Mouse (Mus musculus): ENCODE measurements around the gene Ptpra. TPM values are rescaled to one million over a fixed set of nuclear protein-coding genes. Genes with fewer than 3 reads are reported as not detected.

The Ptpra gene
- 152 and 160 TPM in 2 replicates for polyA plus RNA-seq (2015; fragmentation: Nextera tagmentation; extraction: Ambion mirVana)

GRCm38 (mm10) chr2:130449794-130450433 is at the start of gene Ptpra:
Ptpra (plus strand) TSS chr2:130450278.
- H3K9ac ChIP-seq (replicated peaks; ENCODE audit: low read depth, low read length) = peak within 1 kb of the TSS; percentile 94
- no peaks in the 10 kb centered on the region for H3K36me3 ChIP-seq (ENCODE audit: control insufficient read depth, insufficient read depth)
- H3K4me3 ChIP-seq (replicated peaks; ENCODE audit: low read length) = peak within 1 kb of the TSS; percentile 62
- H3K9me3 ChIP-seq (ENCODE audit: control insufficient read depth, low read length) = no peaks in the 10 kb centered on the region
- ATAC-seq = peak; percentile 98
- no peaks in the 10 kb centered on the region for H3K27me3 ChIP-seq (replicated peaks; ENCODE audit: control insufficient read depth, insufficient read depth, low read length)
- H3K27ac ChIP-seq (ENCODE audit: low read length) = peak within 1 kb of the TSS; percentile 87
- H3K4me2 ChIP-seq (ENCODE audit: low read length) = peak within 1 kb of the TSS; percentile 89
- under 1% methylated on average over 45 of the region's 50 CpGs for WGBS
- peaks cover 37% of the 10 kb centered on the region for H3K4me1 ChIP-seq (replicated peaks; ENCODE audit: control insufficient read depth, insufficient read depth, low read length)

DNA sequence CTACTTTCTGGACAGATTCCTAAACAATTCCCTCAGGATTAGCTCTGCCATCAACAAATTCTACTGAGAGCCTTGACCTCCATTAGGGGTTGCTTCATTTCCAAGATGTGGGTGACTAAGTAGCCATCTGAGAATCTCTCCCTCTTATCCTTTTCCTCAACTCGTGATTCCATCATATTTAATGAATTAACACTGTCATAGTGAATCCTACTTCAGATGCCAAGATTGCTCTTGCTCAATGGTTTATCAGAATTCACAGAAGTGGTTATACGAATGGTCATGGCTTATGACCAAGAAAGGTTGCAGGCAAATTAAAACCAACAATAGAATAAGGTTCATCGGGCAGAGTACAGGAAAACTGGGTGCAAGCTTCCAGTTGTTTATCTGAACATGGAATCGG is 48.2 kb upstream of the Ptpra start:
- no peak overlapping the region for H3K4me3 ChIP-seq (replicated peaks; ENCODE audit: low read length)
- ATAC-seq = no peak
- H3K27ac ChIP-seq (ENCODE audit: low read length) = no peak overlapping the region
- H3K36me3 ChIP-seq (ENCODE audit: control insufficient read depth, insufficient read depth) = no peaks in the 10 kb centered on the region
- no peak overlapping the region for H3K9ac ChIP-seq (replicated peaks; ENCODE audit: low read depth, low read length)
- H3K27me3 ChIP-seq (replicated peaks; ENCODE audit: control insufficient read depth, insufficient read depth, low read length) = 0 out of 2 replicates have a peak, but pooled peaks cover 2% of the 10 kb centered on the region
- 81% methylated on average over 4 of the region's 4 CpGs for whole genome bisulfite sequencing
- no peaks in the 10 kb centered on the region for H3K9me3 ChIP-seq (ENCODE audit: control insufficient read depth, low read length)
- peaks cover 12% of the 10 kb centered on the region for H3K4me1 ChIP-seq (replicated peaks; ENCODE audit: control insufficient read depth, insufficient read depth, low read length)
- H3K4me2 ChIP-seq (ENCODE audit: low read length) = no peak overlapping the region

DNA sequence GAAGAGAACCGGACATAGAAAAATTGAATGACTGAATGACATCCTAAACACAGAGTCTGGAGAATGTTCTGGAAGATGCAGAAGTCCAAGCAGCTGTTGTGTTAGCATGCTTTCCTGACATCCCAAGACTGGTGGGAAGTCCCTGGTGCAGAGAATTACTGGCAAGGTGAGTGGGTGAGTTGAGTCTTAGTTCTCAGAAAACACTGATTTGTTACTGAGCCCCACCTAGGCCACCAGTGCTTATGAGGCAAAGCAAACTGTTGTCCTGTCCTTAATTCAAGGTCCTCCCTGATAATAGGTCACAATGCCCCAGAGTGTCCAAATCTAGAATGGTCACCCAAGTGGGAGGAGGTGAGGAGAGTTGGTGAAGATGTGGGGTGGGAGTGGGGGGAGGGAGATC is 45.1 kb upstream of the Ptpra start, which contains the start of the genes Gm28372 and 1700020A23Rik:
Gene Gm28372, plus strand, starts transcription at position 301 of the 400 bp plus-strand sequence.
Gene 1700020A23Rik, plus strand, starts transcription at position 321 of the 400 bp plus-strand sequence.
- no peaks in the 10 kb centered on the region for H3K27me3 ChIP-seq (replicated peaks; ENCODE audit: control insufficient read depth, insufficient read depth, low read length)
- WGBS = 96% methylated on average over 1 of the region's 1 CpGs
- H3K4me3 ChIP-seq (replicated peaks; ENCODE audit: low read length) = no peak within 1 kb of the TSS
- H3K4me1 ChIP-seq (replicated peaks; ENCODE audit: control insufficient read depth, insufficient read depth, low read length) = peaks cover 5% of the 10 kb centered on the region; the same call in 1 of the 2 replicates
- H3K36me3 ChIP-seq (ENCODE audit: control insufficient read depth, insufficient read depth) = no peaks in the 10 kb centered on the region
- no peak within 1 kb of the TSS for H3K27ac ChIP-seq (ENCODE audit: low read length)
- ATAC-seq = no peak
- H3K9me3 ChIP-seq (ENCODE audit: control insufficient read depth, low read length) = no peaks in the 10 kb centered on the region
- no peak within 1 kb of the TSS for H3K4me2 ChIP-seq (ENCODE audit: low read length)
- H3K9ac ChIP-seq (replicated peaks; ENCODE audit: low read depth, low read length) = no peak within 1 kb of the TSS

DNA sequence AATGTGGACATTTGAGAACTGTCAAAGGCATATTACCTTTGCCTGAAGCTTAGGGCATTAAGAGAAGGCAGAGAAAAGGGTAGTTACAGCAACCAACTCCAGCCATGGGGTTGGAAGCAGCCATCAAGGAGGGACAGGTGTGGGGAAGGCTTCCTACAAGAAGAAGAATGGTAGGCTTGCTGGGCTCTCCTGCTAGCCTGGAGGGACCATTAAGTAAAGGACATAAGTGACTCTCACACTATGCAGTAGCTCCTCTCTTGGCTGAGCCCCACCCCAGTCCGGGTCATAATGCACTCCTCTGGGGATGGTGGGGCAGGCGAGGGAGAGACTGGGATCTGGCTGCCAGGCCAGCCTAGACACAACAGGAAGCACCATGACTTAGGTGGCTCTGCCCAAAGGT is 43.9 kb upstream of the Ptpra start, which contains the start of gene Tmem239:
Gene Tmem239, plus strand, starts transcription at position 301 of the 400 bp plus-strand sequence.
- H3K27me3 ChIP-seq (replicated peaks; ENCODE audit: control insufficient read depth, insufficient read depth, low read length) = no peaks in the 10 kb centered on the region
- H3K36me3 ChIP-seq (ENCODE audit: control insufficient read depth, insufficient read depth) = no peaks in the 10 kb centered on the region
- H3K27ac ChIP-seq (ENCODE audit: low read length) = no peak within 1 kb of the TSS
- peaks cover 5% of the 10 kb centered on the region; the same call in 1 of the 2 replicates for H3K4me1 ChIP-seq (replicated peaks; ENCODE audit: control insufficient read depth, insufficient read depth, low read length)
- no peak within 1 kb of the TSS for H3K4me3 ChIP-seq (replicated peaks; ENCODE audit: low read length)
- no peak within 1 kb of the TSS for H3K9ac ChIP-seq (replicated peaks; ENCODE audit: low read depth, low read length)
- WGBS = 92% methylated on average over 2 of the region's 2 CpGs
- ATAC-seq = no peak
- H3K4me2 ChIP-seq (ENCODE audit: low read length) = no peak within 1 kb of the TSS
- H3K9me3 ChIP-seq (ENCODE audit: control insufficient read depth, low read length) = no peaks in the 10 kb centered on the region

- no peaks in the 10 kb centered on the region for H3K27me3 ChIP-seq (replicated peaks; ENCODE audit: control insufficient read depth, insufficient read depth, low read length)
- H3K4me3 ChIP-seq (replicated peaks; ENCODE audit: low read length) = no peak overlapping the region
- H3K4me1 ChIP-seq (replicated peaks; ENCODE audit: control insufficient read depth, insufficient read depth, low read length) = peaks cover 5% of the 10 kb centered on the region; the same call in 1 of the 2 replicates
- no peak overlapping the region for H3K9ac ChIP-seq (replicated peaks; ENCODE audit: low read depth, low read length)
- peak; percentile 50; the same call in 1 of the 2 replicates for ATAC-seq
- H3K27ac ChIP-seq (ENCODE audit: low read length) = no peak overlapping the region
- 10% methylated on average over 6 of the region's 6 CpGs for WGBS
- no peaks in the 10 kb centered on the region for H3K36me3 ChIP-seq (ENCODE audit: control insufficient read depth, insufficient read depth)
- H3K4me2 ChIP-seq (ENCODE audit: low read length) = no peak overlapping the region
- no peaks in the 10 kb centered on the region for H3K9me3 ChIP-seq (ENCODE audit: control insufficient read depth, low read length)
These were observed 41.9 kb upstream of the Ptpra start for GRCm38 (mm10) chr2:130408194-130408593.

GRCm38 (mm10) chr2:130411558-130412495 is 38.3 kb upstream of the Ptpra start:
- H3K9ac ChIP-seq (replicated peaks; ENCODE audit: low read depth, low read length) = no peak overlapping the region
- H3K9me3 ChIP-seq (ENCODE audit: control insufficient read depth, low read length) = no peaks in the 10 kb centered on the region
- WGBS = 37% methylated on average over 16 of the region's 16 CpGs
- peaks cover 5% of the 10 kb centered on the region; the same call in 1 of the 2 replicates for H3K4me1 ChIP-seq (replicated peaks; ENCODE audit: control insufficient read depth, insufficient read depth, low read length)
- H3K4me3 ChIP-seq (replicated peaks; ENCODE audit: low read length) = no peak overlapping the region
- no peaks in the 10 kb centered on the region for H3K36me3 ChIP-seq (ENCODE audit: control insufficient read depth, insufficient read depth)
- H3K4me2 ChIP-seq (ENCODE audit: low read length) = no peak overlapping the region
- no peak overlapping the region for H3K27ac ChIP-seq (ENCODE audit: low read length)
- ATAC-seq = peak; percentile 72
- H3K27me3 ChIP-seq (replicated peaks; ENCODE audit: control insufficient read depth, insufficient read depth, low read length) = no peaks in the 10 kb centered on the region

DNA sequence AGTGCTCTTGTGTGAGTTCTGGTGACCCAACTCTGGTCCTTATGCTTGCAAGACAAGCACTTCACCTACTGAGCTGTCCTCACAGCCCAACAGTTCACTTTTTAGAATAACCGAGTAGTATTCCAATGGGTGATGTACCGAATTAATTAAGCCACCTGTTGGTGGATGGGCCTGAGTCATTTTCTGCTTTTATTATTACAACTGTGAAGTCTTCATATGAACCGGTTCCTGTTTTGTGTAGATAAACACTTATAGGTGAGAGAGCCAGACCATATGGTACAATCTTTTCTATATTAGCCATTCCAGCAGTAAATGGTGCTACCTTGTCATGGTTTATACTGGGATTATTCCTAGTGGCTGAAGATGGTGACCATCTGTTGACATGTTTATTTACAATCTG is 37.3 kb upstream of the Ptpra start:
- no peak overlapping the region for H3K27ac ChIP-seq (ENCODE audit: low read length)
- H3K4me3 ChIP-seq (replicated peaks; ENCODE audit: low read length) = no peak overlapping the region
- no peaks in the 10 kb centered on the region for H3K27me3 ChIP-seq (replicated peaks; ENCODE audit: control insufficient read depth, insufficient read depth, low read length)
- WGBS = 73% methylated on average over 3 of the region's 3 CpGs
- no peaks in the 10 kb centered on the region for H3K9me3 ChIP-seq (ENCODE audit: control insufficient read depth, low read length)
- H3K4me1 ChIP-seq (replicated peaks; ENCODE audit: control insufficient read depth, insufficient read depth, low read length) = peaks cover 5% of the 10 kb centered on the region; the same call in 1 of the 2 replicates
- H3K9ac ChIP-seq (replicated peaks; ENCODE audit: low read depth, low read length) = no peak overlapping the region
- no peaks in the 10 kb centered on the region for H3K36me3 ChIP-seq (ENCODE audit: control insufficient read depth, insufficient read depth)
- no peak overlapping the region for H3K4me2 ChIP-seq (ENCODE audit: low read length)
- no peak for ATAC-seq

DNA sequence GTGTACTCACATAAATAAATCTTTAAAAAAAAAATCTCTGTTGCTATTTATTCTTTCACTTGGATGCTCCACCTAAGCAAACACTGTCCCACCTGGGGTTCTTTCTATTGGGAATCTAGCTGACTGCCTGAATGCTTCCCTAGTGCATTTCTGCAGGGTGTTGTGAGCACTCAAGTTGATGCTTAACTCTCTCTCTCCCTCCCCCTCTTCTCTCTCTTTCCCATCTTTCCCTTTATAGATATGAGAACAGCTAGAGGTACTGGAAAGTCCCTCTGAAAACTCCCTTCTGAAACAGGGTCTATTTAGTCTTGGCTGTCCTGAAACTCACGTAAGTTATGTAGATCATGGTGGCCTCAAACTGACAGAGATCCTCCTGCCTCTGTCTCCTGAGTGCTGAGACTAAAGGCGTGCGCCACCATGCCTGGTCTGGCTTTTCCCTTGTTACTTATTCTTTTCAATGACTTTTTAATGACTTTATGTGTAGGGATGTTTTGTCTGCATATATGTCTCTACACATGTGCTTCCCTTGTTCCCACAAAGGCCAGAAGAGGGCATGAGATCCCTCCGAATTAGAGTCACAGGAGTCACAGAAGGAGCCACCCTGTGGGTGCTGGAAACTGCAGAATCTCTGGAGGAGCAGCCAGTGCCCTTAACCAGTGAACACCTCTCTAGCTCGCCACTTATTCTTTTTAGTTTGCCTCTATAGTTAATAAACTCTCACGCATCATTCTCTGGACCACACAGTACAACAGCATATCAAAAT is 35.8 kb upstream of the Ptpra start:
- no peak overlapping the region for H3K4me2 ChIP-seq (ENCODE audit: low read length)
- WGBS = 74% methylated on average over 6 of the region's 6 CpGs
- H3K27ac ChIP-seq (ENCODE audit: low read length) = no peak overlapping the region
- no peaks in the 10 kb centered on the region for H3K36me3 ChIP-seq (ENCODE audit: control insufficient read depth, insufficient read depth)
- no peaks in the 10 kb centered on the region for H3K4me1 ChIP-seq (replicated peaks; ENCODE audit: control insufficient read depth, insufficient read depth, low read length)
- H3K4me3 ChIP-seq (replicated peaks; ENCODE audit: low read length) = no peak overlapping the region
- no peak for ATAC-seq
- no peaks in the 10 kb centered on the region for H3K27me3 ChIP-seq (replicated peaks; ENCODE audit: control insufficient read depth, insufficient read depth, low read length)
- H3K9ac ChIP-seq (replicated peaks; ENCODE audit: low read depth, low read length) = no peak overlapping the region
- no peaks in the 10 kb centered on the region for H3K9me3 ChIP-seq (ENCODE audit: control insufficient read depth, low read length)
